Mouse (Mus musculus): ENCODE results near the gene Ranbp3l. TPM values are rescaled to one million over a fixed set of nuclear protein-coding genes. Genes with fewer than 3 reads are reported as not detected.

Ranbp3l gene
- total RNA-seq, 2 experiments from 2014 or later = not detected

DNA sequence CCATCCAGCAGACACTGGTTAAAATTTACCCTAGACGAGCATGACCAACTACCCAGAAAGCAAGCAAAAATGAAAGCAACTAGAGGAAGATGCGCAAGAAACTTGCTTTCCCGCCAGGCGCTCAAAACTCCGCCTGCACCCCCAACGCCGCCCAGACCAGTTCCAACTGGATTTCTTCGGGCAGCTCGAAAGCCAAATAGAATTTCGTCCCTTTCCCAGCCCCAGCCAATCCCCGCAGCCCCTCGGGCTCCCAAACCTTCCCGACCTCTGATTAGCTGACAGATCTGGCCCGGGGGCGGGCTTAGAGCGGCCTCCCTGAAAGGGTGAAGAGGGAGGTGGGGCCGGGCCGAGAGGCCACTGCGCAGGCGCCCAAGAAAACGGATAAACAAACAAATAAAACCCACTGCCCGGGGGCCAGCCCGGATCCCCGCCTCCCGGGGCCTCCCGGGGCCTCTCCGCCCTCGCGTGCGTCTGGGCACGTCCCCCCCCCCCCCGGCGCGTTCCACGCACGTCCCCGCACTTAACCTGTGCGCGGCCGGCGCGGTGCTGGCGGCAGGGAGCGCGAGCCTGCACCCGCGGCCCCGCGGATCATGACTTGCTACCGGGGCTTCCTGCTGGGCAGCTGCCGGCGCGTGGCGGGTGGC, 103.3 kb downstream of the Ranbp3l start, which contains the start of gene Nadk2:
Gene Nadk2 (plus strand): TSS at position 349 of the 644 bp plus-strand sequence.
- DNase-seq = peak; percentile 100

DNA sequence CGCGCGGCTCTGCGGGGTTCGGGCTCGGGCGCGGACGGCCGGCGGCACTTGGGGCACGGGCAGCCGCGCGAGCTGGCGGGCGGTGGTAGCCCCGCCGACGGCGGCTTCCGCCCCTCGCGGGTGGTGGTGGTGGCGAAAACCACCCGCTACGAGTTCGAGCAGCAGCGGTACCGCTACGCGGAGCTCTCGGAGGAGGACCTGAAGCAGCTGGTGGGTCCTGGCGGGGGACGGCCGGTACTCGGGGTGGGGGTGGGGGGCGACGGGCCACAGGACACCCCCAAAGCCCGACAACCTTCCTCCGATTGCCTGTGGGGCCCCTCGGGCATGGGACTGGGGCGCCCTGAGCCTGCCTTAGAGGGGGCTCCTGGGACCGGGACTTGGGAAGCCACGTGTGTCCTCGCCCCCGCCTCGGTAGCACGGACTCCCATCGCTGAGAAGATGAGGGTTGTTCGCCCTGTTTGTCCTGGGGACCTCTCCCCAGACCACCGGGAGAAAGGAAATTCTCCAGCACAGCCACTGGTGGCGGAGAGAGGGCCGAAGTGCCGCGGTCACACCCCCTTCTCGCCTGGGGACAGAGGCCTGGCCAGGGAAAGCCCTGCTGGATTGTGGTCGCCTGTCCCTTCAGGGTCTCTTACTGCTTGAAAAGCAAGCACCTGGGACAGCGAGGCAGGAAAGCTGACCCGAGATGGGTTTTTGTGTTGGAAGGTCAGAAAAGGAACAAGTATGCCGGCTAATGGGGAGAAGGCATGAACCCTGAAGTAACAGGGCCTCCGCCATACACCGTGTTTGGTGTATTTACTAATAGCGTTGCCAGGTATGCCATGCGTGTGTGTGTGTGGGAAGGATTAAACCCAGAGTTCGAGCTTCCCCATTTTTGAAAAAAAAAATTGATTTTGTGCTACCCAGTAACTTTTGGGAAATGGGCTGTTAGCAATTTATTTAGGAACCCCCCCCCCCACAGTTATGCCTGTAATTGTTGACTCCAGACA, 104.1 kb downstream of the Ranbp3l start:
- peak; percentile 61 to 67 for DNase-seq

DNA sequence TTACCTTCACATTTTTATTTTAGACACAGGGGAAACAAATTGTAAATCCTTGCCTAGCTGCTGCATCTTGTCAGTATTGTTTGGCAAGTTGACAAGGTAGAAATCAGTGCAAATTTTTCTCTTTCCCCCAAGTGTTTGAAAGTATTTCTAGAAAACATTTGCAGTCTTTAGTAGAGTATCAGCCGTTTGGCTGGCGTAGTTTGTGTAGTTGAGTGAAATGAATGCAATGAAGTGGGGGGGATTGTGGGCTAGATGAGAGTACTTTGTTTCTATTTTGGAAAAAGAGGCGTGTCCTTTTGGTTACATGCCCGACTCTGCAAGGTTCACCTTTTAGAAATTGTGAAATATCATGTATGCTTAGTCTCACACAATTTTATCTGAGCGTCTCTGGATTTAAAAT, 104.9 kb downstream of the Ranbp3l start:
- no peak for DNase-seq

DNA sequence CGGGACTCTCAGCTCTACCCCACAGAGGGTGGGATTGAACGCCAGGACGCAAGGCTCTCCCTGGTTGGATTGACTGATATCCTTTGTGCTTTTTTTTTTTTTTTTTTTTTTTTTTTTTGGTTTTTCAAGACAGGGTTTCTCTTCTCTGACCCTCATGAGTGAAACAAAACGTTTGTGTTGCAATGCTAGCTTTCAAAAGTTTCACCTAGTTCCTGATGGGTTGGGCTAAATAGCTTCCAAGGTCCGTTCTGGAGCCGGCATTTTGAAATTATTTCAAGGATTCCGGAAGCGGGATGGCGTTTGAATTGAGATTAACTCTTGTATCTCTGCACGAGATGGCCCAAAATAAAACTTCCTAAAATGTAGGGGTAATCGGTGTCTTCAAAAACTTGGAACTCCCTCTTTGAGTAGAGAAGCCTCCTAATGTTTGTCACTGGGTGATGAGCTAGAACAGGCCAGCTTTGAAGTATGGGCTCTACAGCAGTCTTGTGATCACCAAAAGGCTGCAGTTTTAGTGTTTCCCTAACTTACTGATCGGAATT, 105.4 kb downstream of the Ranbp3l start:
- DNase-seq = peak in 1 of 2 experiments; percentile 24

DNA sequence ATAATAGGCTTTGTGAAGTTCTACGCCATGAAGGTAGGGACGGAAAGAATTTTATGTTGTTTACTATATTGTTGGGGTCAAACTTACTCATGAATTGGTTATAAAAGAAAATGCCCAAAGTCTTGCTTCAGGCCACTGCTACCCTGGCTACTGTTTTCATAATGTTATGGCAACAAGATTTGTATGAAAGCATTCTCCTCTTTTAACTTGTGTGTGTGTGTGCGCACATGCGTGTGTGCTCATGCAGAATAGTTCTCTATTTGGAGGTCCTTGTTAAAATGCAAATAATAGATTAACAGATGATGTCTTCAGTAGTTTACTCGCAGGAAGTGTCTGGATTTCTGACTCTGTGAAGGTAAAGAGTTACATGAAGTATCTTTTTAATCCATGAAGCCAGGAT, 105.9 kb downstream of the Ranbp3l start:
- no peak for DNase-seq

DNA sequence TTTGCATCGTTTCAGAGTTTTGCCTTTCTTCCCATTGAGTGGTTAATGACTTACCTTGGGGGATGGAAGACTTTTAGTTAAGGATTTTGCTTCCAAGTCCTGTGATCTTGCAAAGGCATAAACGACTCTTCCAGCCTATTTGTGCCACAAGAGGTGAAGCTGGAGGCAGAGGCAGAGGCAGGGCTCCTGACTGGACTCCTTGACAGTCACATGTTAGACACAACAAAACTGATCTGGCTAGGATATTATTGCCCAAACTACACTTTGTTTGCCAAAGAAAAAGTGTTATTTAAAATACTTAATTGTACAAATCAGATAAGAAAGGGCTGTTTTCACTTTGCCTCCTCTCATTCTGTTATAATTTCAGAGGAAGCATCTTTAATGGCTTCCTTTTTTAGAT, 106.4 kb downstream of the Ranbp3l start:
- DNase-seq = no peak

DNA sequence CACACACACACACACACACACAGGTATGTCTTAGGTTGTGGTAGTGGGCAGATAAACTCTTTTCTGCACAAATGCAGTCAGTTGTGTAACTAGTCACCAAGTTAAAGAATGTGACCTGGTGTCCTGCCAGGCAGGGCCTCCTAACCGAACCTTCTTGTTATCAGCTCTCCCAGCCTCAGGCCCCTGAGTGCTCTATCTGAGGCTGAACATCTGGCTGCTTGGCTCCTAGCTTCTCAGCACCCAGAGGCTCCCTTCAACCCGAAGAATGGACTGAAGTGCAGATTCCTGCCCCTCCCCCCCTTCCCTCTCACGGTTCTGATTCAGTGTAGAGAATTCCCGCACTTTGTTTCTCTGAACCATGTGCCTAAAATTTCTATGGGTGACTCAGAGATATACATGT, 106.9 kb downstream of the Ranbp3l start:
- DNase-seq = peak; percentile 27 to 48

DNA sequence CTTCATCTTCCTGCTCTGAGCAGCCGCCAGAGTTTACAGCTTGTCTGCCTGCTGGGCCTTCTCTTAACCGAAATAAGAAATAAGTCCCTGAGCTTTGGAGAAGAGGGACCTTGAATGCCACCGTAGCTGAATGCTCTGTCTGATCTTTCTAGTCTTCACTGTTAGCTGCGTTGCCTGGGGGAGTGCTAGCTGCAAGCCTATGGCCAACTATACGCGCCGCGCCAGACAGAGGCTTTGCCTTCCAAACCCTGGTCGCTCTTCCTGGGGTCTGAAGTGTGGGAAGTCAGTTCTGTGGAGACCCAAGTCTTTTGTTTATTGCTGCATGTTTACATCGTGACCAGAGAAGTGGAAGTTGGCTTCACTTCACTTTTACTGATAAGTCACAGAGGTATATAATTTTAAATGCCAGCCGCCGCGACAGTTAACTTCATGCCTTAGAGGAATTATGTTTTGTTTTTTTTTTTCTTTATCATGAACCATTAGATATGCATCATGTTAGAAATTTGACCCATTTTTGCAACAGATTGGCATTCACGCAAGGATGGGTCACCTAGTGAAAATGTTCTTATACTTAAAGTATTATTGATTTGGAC, 108.0 kb downstream of the Ranbp3l start:
- DNase-seq = no peak

DNA sequence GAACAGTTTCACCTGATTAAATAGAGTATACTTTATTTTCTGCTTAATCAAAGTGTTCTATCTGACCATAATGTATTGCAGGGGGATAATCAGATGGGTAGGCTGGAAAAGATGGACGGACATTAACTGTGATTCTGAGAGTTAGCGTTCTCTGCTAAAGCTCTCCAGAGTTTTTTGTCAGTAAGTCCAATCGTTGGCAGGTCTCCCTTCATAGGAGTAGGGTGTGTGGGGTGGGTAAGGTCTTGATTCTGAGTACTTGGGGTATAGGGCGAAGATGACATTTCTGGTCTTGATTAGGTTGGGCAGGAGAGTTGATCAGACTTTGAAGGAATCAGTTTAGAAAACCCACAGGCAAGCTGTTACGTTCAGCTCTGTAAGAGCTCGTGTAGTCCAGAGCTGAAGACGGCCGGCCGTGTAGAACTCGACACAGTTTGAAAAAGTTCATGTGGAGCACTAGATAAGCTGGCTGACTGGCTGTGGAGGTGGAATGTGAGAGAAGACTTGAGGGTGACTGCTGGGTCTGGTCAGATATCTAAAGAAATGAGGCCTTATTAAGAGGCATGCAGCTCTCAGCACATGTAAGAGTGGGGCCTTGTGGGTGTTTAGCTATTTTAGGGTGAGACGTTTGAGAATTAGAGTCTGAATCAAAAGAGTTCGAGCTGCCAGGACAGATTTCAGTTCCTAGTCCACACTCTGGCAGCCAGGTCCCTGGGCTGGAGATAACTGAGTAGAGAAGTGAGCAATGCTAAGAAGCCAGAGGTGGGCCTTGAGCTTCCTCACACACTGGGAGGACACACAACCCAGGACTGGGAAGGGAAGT, 110.9 kb downstream of the Ranbp3l start:
- DNase-seq = no peak

DNA sequence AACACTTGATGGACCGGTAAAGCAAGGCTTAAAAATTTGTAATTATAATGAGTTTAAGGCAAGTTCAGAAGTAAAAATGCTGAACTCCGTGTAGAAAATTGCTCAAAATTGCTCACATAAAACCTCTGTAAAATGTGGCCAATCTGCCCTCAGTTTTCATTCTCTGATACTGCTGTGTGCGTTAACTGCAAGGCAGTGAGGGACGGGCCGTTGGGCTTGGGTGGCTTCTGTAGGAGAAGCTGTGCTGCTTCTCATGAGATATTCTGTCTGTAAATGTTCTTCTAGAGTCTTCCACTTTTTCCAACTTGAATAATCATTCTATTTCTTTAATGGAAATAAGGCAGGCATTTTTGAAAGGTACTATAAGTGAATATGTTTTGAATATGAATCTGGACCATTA, 111.9 kb downstream of the Ranbp3l start:
- DNase-seq = no peak

DNA sequence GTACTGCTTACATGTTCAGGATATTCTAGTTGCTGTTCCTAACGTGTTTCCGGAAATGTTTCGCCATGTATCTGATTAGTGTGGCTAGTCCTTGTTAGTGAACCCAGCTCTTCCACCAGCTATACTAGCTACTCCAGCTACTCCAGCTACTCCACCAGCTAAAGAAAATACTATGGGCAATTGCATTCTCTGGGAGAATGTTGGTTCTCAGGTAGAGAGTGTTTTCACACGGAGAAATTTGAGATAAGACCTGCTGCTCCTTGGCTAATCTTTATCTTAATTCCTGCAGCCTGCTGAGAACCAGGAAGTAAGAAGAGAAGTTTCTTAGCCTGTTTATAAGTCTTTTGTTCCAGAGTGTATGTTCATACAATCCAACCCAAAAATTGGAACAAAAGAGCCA, 112.5 kb downstream of the Ranbp3l start:
- DNase-seq = no peak

DNA sequence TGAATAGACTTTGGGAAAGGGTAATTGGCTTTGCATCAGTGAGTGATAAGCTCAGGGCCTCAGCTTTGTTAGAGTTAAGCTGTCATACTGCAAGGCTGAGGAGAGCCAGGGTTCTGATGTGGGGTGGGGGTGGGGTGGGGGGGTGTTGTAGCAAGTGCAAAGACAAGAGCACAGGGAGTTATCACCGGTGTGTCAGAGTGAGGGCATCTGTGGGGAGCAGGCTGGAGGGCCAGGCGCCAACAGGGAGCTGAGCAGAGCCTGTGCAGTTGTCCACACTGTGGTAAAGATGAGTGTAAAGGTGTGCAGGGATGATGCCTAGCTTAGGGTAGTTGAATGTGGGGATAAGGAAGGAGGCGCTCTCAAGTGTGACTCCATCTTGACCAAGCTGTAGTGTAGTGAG, 113.5 kb downstream of the Ranbp3l start:
- DNase-seq = no peak

DNA sequence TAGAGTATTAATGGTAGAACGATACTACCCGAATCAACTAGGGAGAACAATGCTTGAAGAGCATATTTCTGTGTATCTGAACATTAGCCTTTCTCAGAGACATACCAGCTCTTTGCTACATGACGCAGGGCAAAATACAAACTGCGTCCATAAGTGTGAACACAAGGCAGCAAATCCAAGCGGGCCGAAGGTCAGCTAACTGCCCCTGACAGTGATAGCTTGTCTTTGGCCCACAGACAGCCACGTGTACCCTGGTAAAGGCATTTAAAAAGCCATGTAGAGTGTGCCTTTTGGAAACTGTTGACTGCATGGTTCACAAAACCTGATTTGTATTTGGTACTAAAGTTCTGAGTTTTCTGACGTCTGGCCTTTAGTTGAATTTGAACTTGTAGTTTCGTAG, 115.0 kb downstream of the Ranbp3l start:
- DNase-seq = peak; percentile 49 to 52

DNA sequence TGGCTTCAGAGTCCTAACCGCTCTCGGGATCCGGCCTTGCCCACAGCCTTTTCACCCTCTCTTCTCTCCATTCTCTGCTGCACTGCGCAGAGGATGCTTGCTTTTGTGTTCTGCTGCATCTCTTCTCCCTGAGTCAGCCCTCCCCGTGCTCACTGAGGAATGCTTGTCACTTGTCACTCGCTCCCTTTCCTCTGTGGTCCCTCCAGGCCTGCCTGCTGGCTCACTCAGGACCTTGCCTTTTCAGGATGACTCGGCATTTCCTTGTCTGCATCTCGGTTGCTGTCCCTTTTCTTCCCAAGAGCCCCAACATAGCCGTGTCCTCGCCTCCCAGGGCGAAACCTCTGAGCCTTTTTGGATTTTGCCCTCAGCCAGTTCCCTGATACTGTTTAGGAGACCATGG, 119.1 kb downstream of the Ranbp3l start:
- DNase-seq = no peak

DNA sequence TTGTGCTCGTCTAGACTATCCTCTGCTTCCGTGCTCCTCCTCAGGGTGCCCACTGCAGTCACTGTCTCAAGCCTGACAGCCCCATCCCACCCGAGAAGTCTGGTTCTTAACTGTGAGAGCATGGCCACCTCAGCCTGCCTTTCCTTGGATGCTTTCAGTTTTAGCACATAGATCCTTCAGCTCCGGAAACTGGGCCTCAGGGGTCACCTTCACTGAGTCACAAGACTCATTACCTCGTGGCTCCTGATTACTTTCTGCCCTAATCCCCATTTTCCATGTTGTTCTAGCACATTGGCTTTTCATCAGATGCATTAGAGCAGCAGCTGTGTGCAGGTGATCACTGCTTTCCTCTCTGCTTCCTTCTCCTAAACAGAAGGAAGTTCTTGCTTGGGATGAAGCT, 119.7 kb downstream of the Ranbp3l start:
- no peak for DNase-seq

DNA sequence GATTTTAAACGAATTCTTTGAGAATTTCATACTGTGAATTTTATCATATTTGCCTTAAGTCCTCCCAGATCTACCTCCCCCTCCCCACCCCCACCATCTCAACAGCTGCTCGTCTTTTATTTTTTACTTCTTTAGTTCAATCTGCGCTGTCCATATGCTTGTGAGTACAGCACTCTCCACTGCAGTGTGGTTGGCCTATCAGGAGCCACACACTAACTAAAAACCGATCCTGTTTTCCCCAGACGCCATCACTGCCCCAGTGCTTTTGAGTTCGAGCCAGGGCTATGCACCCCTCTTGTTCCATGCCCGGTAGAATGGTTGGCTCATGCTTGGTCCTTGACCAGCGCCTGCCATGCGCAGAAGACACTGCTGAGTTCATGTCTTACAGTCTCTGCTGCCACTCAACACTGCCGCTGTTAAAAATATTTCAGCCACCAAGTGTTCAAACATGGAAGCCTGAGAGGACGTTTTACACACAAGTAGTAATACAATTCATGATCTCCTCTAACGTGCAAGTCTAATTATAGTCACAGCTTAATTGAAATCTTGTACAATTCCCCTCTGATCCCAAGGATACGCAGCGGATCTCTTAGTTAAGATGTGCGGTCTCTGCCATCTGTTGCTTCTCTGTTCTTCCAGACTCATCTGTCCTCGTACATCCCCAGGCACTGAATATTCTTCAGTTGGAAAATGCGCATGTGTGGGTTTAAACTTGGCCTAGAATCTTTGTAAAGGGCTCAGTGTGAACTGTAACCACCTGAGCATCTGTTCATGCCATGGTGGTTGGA, 120.3 kb downstream of the Ranbp3l start:
- DNase-seq = no peak

DNA sequence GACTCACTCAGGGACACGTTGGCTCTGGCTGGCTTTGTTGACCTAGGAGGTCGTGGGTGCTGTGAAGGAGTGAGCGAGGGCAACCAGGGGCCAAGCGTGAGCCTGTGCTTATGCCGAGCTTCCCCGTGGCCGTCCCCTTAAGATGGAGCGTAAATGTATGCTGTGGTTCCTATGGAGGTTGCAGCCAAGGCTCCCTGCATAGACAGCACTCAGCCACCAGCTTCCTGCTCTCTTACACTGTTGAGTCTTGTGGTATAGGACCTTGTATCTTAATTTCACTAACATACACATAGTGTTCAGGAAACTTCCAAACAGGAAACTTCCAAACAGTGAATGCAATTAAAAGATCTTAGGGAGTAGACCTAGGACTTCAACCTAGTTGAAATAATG, 120.9 kb downstream of the Ranbp3l start:
- DNase-seq = no peak

DNA sequence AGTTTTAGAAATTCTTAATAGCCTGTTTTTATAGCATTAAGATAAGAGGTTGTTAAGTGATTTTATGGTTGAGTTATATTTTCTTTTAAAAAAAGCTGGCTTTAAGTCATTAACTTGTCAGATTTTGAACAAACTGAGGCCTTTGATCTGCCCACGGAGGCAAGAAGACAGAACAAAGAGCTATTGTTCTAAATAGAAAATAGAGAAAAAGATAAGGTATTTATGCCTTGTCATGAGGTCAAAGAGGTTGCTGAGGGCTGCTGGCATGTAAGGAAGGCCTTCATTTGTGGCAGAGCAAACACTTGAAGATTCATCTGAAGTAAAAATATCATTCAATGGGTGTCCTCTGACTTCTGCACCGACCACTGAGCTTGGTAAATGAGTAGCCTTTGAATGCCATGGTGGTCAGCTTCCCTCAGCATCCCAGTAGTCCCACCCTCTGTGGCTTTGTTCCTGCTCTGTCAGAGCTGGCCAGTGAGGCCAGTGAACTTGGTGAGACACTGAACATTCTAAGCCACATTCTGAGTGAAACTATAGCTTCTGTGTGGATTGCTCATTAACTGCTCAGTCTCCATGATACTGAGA, 121.5 kb downstream of the Ranbp3l start:
- DNase-seq = no peak

DNA sequence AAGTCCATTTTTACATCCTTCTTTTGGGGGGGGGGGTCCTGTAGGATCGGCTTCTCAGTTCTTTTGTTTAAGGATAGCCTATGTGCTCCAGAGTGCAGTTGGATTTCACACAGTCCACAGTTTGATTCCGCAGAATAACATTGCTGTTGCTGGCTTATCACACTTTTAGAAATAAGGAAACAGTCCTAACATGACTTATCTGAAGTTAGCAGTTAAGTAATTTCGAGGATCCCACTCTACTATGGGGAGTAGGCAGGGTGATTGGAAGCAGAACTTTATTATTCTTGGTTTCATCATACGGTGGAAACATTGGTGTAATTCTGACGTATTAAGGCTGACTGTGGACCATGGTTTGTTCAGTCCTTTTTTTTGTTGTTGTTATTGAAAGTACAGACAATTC, 122.9 kb downstream of the Ranbp3l start:
- no peak for DNase-seq

DNA sequence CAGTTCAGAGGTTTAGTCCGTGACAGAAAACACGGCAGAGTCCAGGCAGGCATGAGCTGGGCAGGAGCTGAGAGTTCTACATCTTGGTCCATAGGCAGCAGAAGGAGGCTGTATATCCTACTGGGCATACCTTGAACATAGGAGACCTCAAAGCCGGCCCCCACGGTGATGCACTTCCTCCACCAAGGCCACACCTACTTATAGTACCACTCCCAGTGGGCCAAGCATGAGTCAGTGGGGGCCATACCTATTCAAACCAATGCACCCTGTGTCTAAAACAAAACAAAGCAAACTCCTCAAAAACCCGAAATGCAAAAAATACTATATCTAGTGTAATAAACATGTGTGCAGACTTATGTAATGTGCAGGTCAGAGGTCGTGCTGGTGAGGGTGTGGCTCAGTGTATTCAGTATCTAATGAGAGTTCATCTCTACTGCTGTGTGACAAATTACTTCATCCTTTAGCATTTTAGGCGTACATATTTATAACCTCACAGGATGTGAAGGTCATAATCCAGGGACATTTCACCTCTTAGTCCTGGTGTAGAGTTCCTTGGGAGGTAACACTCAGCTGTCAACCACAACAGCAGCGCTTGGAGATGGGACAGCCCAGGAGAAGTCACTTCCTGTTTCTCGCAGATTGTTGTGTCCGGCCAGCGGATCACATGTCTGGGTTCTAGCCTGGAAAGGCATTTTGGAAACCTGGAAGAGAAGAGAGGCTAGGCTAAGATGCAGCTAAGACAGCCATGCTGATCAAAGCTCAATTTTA, 126.0 kb downstream of the Ranbp3l start:
- no peak for DNase-seq
